Mouse (Mus musculus): ENCODE measurements at regions not wholly inside any gene's neighbourhood (a gene's known extent, or its start where the extent isn't known, plus 50 kb on each side); places are given as distances from the start of the nearest gene placed in this dataset.

DNA sequence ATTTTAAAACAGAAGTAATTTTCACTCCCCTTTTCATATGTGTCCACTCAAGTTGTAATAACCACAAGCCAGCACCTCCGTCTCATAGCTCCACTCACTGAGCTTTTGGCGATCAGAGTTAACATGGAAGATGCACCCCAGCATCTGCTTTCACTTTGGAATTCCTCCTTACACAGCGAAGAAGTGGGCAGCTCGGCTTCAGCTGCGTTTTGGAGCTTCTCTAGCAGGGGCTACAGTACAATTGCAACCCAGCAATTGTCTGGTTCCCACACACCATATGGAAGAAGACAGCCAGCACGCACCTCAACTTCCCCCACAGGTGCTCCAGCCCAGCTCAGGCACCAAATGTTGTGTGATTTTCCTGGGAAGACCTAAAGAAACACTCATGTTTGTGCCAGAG is 584.4 kb upstream of the Sox11 start:
- no peak for TF ChIP-seq CTCF (IDR thresholded peaks at IDR 0.05; ENCODE audit: low read depth, low read length)
- TF ChIP-seq GATA1 (IDR thresholded peaks at IDR 0.05; ENCODE audit: borderline replicate concordance, low read length) = no peak
- no peak for TF ChIP-seq GATA2 (IDR thresholded peaks at IDR 0.05; ENCODE audit: borderline replicate concordance, low read depth, low read length)

Measured in G1E (cell line).